Mouse (Mus musculus): ENCODE measurements around the gene Tent5c. TPM values are rescaled to one million over a fixed set of nuclear protein-coding genes. Genes with fewer than 3 reads are reported as not detected.

The Tent5c gene
- polyA plus RNA-seq, 2 experiments: 44.1 to 73.8 TPM

DNA sequence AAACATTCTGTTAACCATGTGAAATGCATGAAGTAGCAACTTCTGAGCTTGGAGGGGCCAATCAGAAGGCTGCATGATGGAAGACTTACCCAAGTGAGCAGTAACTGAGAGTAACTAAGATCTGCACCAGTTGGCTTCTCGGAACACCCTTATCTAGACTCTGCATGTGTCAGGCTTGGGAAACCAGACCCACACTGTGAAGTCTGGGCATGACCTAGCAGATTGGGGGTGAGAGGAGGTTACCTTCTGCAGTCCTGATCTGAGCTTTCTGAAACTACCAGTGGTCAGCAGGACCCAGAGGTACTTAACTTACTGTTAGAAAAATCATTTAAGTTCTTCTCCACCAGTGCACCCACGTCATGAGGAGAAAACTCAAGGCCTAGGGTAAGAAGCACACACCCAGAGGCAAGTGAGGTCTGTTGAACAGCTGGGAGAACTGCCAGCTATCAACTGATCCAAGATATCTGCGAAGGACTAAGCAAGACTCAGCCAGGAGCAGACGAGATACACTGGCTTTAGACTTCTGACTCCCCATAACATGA lies 50.6 kb downstream of the Tent5c start:
- no peaks in the 10 kb centered on the region for H3K27me3 ChIP-seq (ENCODE audit: control insufficient read depth, insufficient read depth, low read length)
- H3K9ac ChIP-seq (replicated peaks): peak overlapping the region; percentile 75
- H3K9me3 ChIP-seq (ENCODE audit: control insufficient read depth, low read length): no peaks in the 10 kb centered on the region
- peak overlapping the region; percentile 10 to 15; a peak in 3 of 4 replicates for H3K4me3 ChIP-seq (ENCODE audit: insufficient read depth in 1 of 2, low read depth in 2 of 2, low read length in 2 of 2)
- DNase-seq (ENCODE audit: low read depth in 3 of 3, low spot score in 3 of 3) (peak; percentile 96 to 98 (median 97)), ATAC-seq (ENCODE audit: insufficient read depth) (peak; percentile 98)
- H3K36me3 ChIP-seq (replicated peaks; ENCODE audit: control insufficient read depth, insufficient read depth, low read depth): no peaks in the 10 kb centered on the region
- TF ChIP-seq CTCF (IDR thresholded peaks at IDR 0.05; ENCODE audit: low read depth): no peak
- peak; percentile 98 for TF ChIP-seq EP300 (IDR thresholded peaks at IDR 0.05; ENCODE audit: low read depth)
- peaks cover 55 to 58% of the 10 kb centered on the region in 2 experiments for H3K4me1 ChIP-seq (replicated peaks; ENCODE audit: control insufficient read depth in 2 of 2, insufficient read depth in 2 of 2, low read length in 1 of 2)
- peak overlapping the region; percentile 70 for H3K4me2 ChIP-seq (ENCODE audit: low read depth)
- WGBS (ENCODE audit: insufficient replicate concordance): 8% methylated on average over 4 of the region's 4 CpGs
- peak overlapping the region; percentile 99 for H3K27ac ChIP-seq

DNA sequence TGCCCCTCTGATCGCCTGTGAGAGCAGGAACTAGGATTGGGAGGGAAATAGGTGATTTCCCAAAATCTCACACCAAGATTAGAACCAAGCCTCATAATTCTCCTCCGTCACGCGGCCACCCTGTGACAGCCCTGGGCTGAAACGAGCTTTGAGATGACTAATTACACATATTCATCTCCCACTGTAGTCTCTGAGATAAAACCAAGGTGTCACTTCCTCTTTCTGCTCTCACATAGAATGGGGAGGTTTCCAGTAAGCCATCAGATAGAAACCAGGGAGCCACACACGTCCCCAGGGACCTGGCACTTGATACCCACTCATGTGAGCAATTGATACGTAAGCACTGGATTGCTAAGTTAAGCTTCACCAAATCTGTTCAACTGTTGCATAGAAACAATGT lies 52.4 kb downstream of the Tent5c start:
- H3K4me2 ChIP-seq (ENCODE audit: low read depth): no peak overlapping the region
- DNase-seq (ENCODE audit: low read depth in 3 of 3, low spot score in 3 of 3) (peak in 1 of 3 experiments; percentile 48), ATAC-seq (ENCODE audit: insufficient read depth) (no peak)
- H3K9ac ChIP-seq (replicated peaks): peak overlapping the region; percentile 48
- H3K4me3 ChIP-seq (ENCODE audit: insufficient read depth in 1 of 2, low read depth in 2 of 2, low read length in 2 of 2): no peak overlapping the region
- H3K27ac ChIP-seq: peak overlapping the region; percentile 99
- 18% methylated on average over 7 of the region's 7 CpGs for WGBS (ENCODE audit: insufficient replicate concordance)
- peaks cover 48 to 50% of the 10 kb centered on the region in 2 experiments for H3K4me1 ChIP-seq (replicated peaks; ENCODE audit: control insufficient read depth in 2 of 2, insufficient read depth in 2 of 2, low read length in 1 of 2)
- no peaks in the 10 kb centered on the region for H3K27me3 ChIP-seq (ENCODE audit: control insufficient read depth, insufficient read depth, low read length)
- TF ChIP-seq EP300 (IDR thresholded peaks at IDR 0.05; ENCODE audit: low read depth): no peak; the same call in 1 of the 2 replicates
- TF ChIP-seq CTCF (IDR thresholded peaks at IDR 0.05; ENCODE audit: low read depth): no peak
- H3K9me3 ChIP-seq (ENCODE audit: control insufficient read depth, low read length): no peaks in the 10 kb centered on the region
- H3K36me3 ChIP-seq (replicated peaks; ENCODE audit: control insufficient read depth, insufficient read depth, low read depth): no peaks in the 10 kb centered on the region

DNA sequence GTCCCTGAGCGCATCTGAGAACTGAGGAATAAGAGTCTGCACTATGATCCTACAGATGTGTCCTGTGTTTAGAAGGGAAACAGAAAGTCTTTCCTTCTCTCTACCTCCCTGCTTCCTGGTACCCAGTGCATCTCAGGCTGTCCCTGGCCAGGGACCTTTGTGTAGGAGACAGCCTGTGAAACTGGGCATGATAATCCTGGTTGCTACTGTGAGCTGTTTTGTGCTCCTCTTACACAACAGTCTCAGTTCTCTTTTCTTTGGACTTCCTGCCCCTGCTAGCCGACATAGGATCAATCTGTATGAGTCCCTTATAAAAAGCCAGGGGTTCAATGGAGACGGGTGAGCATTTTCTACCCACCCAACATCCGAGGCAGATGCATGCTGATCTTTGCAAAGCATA lies 57.4 kb downstream of the Tent5c start:
- 57% methylated on average over 4 of the region's 4 CpGs for WGBS (ENCODE audit: insufficient replicate concordance)
- no peak for TF ChIP-seq CTCF (IDR thresholded peaks at IDR 0.05; ENCODE audit: low read depth)
- no peak for TF ChIP-seq EP300 (IDR thresholded peaks at IDR 0.05; ENCODE audit: low read depth)
- DNase-seq (ENCODE audit: low read depth in 3 of 3, low spot score in 3 of 3) (no peak), ATAC-seq (ENCODE audit: insufficient read depth) (no peak)
- H3K4me1 ChIP-seq (replicated peaks; ENCODE audit: control insufficient read depth in 2 of 2, insufficient read depth in 2 of 2, low read length in 1 of 2): peaks cover 33 to 42% of the 10 kb centered on the region in 2 experiments
- H3K27me3 ChIP-seq (ENCODE audit: control insufficient read depth, insufficient read depth, low read length): no peaks in the 10 kb centered on the region
- H3K27ac ChIP-seq: no peak overlapping the region
- no peak overlapping the region for H3K9ac ChIP-seq (replicated peaks)
- no peaks in the 10 kb centered on the region for H3K9me3 ChIP-seq (ENCODE audit: control insufficient read depth, low read length)
- H3K36me3 ChIP-seq (replicated peaks; ENCODE audit: control insufficient read depth, insufficient read depth, low read depth): no peaks in the 10 kb centered on the region
- H3K4me2 ChIP-seq (ENCODE audit: low read depth): no peak overlapping the region
- H3K4me3 ChIP-seq (ENCODE audit: insufficient read depth in 1 of 2, low read depth in 2 of 2, low read length in 2 of 2): no peak overlapping the region

- H3K27ac ChIP-seq: no peak overlapping the region
- H3K9me3 ChIP-seq (ENCODE audit: control insufficient read depth, low read length): no peaks in the 10 kb centered on the region
- no peaks in the 10 kb centered on the region for H3K27me3 ChIP-seq (ENCODE audit: control insufficient read depth, insufficient read depth, low read length)
- ATAC-seq (ENCODE audit: insufficient read depth): no peak
- DNase-seq (ENCODE audit: low read depth in 3 of 3, low spot score in 3 of 3): no peak
- peaks cover 29 to 39% of the 10 kb centered on the region in 2 experiments for H3K4me1 ChIP-seq (replicated peaks; ENCODE audit: control insufficient read depth in 2 of 2, insufficient read depth in 2 of 2, low read length in 1 of 2)
- TF ChIP-seq EP300 (IDR thresholded peaks at IDR 0.05; ENCODE audit: low read depth): no peak
- TF ChIP-seq CTCF (IDR thresholded peaks at IDR 0.05; ENCODE audit: low read depth): no peak
- no peak overlapping the region for H3K9ac ChIP-seq (replicated peaks)
- 69% methylated on average over 1 of the region's 1 CpGs for WGBS (ENCODE audit: insufficient replicate concordance)
- no peaks in the 10 kb centered on the region for H3K36me3 ChIP-seq (replicated peaks; ENCODE audit: control insufficient read depth, insufficient read depth, low read depth)
- H3K4me3 ChIP-seq (ENCODE audit: insufficient read depth in 1 of 2, low read depth in 2 of 2, low read length in 2 of 2): no peak overlapping the region
- H3K4me2 ChIP-seq (ENCODE audit: low read depth): no peak overlapping the region
Observed at GRCm38 (mm10) chr3:100430731-100431130, 58.4 kb downstream of the Tent5c start.

DNA sequence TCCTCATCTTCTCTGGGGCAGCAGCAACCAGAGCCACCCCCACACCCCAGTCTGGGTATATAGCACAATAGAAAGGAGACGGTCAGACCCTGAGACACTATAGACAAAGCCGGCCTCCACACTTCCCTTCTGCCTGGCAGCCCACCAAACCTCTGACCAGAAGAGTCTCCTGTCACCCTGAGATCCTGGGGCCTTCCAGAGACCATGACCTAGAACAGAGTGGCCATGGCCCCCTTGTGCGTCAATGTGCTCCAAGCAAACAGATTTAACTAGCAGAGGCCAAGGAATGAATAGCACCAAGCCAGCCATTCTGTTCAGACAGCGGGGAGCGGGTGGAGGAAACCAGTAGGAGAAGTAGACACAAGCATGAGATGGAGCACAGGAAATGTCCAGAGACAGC lies 59.0 kb downstream of the Tent5c start:
- H3K9ac ChIP-seq (replicated peaks): no peak overlapping the region; the same call in 1 of the 2 replicates
- ATAC-seq (ENCODE audit: insufficient read depth): no peak
- DNase-seq (ENCODE audit: low read depth in 3 of 3, low spot score in 3 of 3): no peak
- no peak overlapping the region for H3K4me3 ChIP-seq (ENCODE audit: insufficient read depth in 1 of 2, low read depth in 2 of 2, low read length in 2 of 2)
- no peak overlapping the region for H3K4me2 ChIP-seq (ENCODE audit: low read depth)
- no peaks in the 10 kb centered on the region for H3K27me3 ChIP-seq (ENCODE audit: control insufficient read depth, insufficient read depth, low read length)
- no peaks in the 10 kb centered on the region for H3K9me3 ChIP-seq (ENCODE audit: control insufficient read depth, low read length)
- peak overlapping the region; percentile 67 for H3K27ac ChIP-seq
- H3K4me1 ChIP-seq (replicated peaks; ENCODE audit: control insufficient read depth in 2 of 2, insufficient read depth in 2 of 2, low read length in 1 of 2): peaks cover 29 to 42% of the 10 kb centered on the region in 2 experiments
- H3K36me3 ChIP-seq (replicated peaks; ENCODE audit: control insufficient read depth, insufficient read depth, low read depth): no peaks in the 10 kb centered on the region
- 56% methylated on average over 5 of the region's 5 CpGs for WGBS (ENCODE audit: insufficient replicate concordance)
- TF ChIP-seq EP300 (IDR thresholded peaks at IDR 0.05; ENCODE audit: low read depth): no peak
- TF ChIP-seq CTCF (IDR thresholded peaks at IDR 0.05; ENCODE audit: low read depth): no peak

Data from liver, embryonic 14.5 days (tissue).